Mouse (Mus musculus): ENCODE measurements around the gene Commd8.

GRCm38 (mm10) chr5:72182804-72183203 is 14.8 kb upstream of the Commd8 start:
- TF ChIP-seq CTCF (IDR thresholded peaks at IDR 0.05; ENCODE audit: low read depth, low read length) (no peak), POLR2A (IDR thresholded peaks at IDR 0.05; ENCODE audit: extremely low read depth, insufficient read depth, low read length) (no peak)

Measured in liver, adult 2 months (tissue).